Mouse (Mus musculus): ENCODE measurements around the gene Gm17455. TPM values are rescaled to one million over a fixed set of nuclear protein-coding genes. Genes with fewer than 3 reads are reported as not detected.

Gene Gm17455
- polyA plus RNA-seq, 1 experiment: 1.7 TPM

GRCm38 (mm10) chr10:60354881-60355677, 44.4 kb upstream of the Gm17455 start:
- Histone ChIP-seq H3K27me3 (ENCODE audit: control insufficient read depth, insufficient read depth, low read length) (no peaks in the 10 kb centered on the region), H3K27ac (ENCODE audit: insufficient read depth, low read length) (no peak overlapping the region), H3K4me1 (ENCODE audit: control insufficient read depth, insufficient read depth, low read length) (no peaks in the 10 kb centered on the region; the same call in 1 of the 2 replicates), H3K4me3 (replicated peaks; ENCODE audit: insufficient read depth, low read depth, low read length) (no peak overlapping the region)
- DNase-seq: no peak
- WGBS: 77% methylated on average over 11 of the region's 11 CpGs
- TF ChIP-seq CTCF (IDR thresholded peaks at IDR 0.05; ENCODE audit: borderline replicate concordance, insufficient read depth, low read depth, low read length) (no peak), POLR2A (IDR thresholded peaks at IDR 0.05; ENCODE audit: borderline replicate concordance, insufficient read depth, low read length) (no peak)

GRCm38 (mm10) chr10:60357441-60357840, 42.1 kb upstream of the Gm17455 start:
- TF ChIP-seq CTCF (IDR thresholded peaks at IDR 0.05; ENCODE audit: borderline replicate concordance, insufficient read depth, low read depth, low read length) (no peak), POLR2A (IDR thresholded peaks at IDR 0.05; ENCODE audit: borderline replicate concordance, insufficient read depth, low read length) (no peak)
- no peaks in the 10 kb centered on the region for H3K27me3 ChIP-seq (ENCODE audit: control insufficient read depth, insufficient read depth, low read length)
- no peak for DNase-seq
- no peaks in the 10 kb centered on the region; the same call in 1 of the 2 replicates for H3K4me1 ChIP-seq (ENCODE audit: control insufficient read depth, insufficient read depth, low read length)
- no peak overlapping the region for H3K4me3 ChIP-seq (replicated peaks; ENCODE audit: insufficient read depth, low read depth, low read length)
- 73% methylated on average over 4 of the region's 4 CpGs for WGBS
- H3K27ac ChIP-seq (ENCODE audit: insufficient read depth, low read length): no peak overlapping the region

GRCm38 (mm10) chr10:60357901-60358300, 41.6 kb upstream of the Gm17455 start:
- 96% methylated on average over 14 of the region's 14 CpGs for WGBS
- Histone ChIP-seq H3K27ac (ENCODE audit: insufficient read depth, low read length) (no peak overlapping the region), H3K4me1 (ENCODE audit: control insufficient read depth, insufficient read depth, low read length) (no peaks in the 10 kb centered on the region; the same call in 1 of the 2 replicates), H3K4me3 (replicated peaks; ENCODE audit: insufficient read depth, low read depth, low read length) (no peak overlapping the region), H3K27me3 (ENCODE audit: control insufficient read depth, insufficient read depth, low read length) (no peaks in the 10 kb centered on the region)
- DNase-seq: no peak
- TF ChIP-seq POLR2A (IDR thresholded peaks at IDR 0.05; ENCODE audit: borderline replicate concordance, insufficient read depth, low read length): no peak
- TF ChIP-seq CTCF (IDR thresholded peaks at IDR 0.05; ENCODE audit: borderline replicate concordance, insufficient read depth, low read depth, low read length): no peak

- Histone ChIP-seq H3K27me3 (ENCODE audit: control insufficient read depth, insufficient read depth, low read length) (no peaks in the 10 kb centered on the region), H3K27ac (ENCODE audit: insufficient read depth, low read length) (no peak overlapping the region), H3K4me3 (replicated peaks; ENCODE audit: insufficient read depth, low read depth, low read length) (no peak overlapping the region), H3K4me1 (ENCODE audit: control insufficient read depth, insufficient read depth, low read length) (no peaks in the 10 kb centered on the region; the same call in 1 of the 2 replicates)
- 54% methylated on average over 4 of the region's 4 CpGs for WGBS
- no peak for DNase-seq
- TF ChIP-seq CTCF (IDR thresholded peaks at IDR 0.05; ENCODE audit: borderline replicate concordance, insufficient read depth, low read depth, low read length) (no peak), POLR2A (IDR thresholded peaks at IDR 0.05; ENCODE audit: borderline replicate concordance, insufficient read depth, low read length) (no peak)
Observed at GRCm38 (mm10) chr10:60358776-60359175, 40.8 kb upstream of the Gm17455 start.

DNA sequence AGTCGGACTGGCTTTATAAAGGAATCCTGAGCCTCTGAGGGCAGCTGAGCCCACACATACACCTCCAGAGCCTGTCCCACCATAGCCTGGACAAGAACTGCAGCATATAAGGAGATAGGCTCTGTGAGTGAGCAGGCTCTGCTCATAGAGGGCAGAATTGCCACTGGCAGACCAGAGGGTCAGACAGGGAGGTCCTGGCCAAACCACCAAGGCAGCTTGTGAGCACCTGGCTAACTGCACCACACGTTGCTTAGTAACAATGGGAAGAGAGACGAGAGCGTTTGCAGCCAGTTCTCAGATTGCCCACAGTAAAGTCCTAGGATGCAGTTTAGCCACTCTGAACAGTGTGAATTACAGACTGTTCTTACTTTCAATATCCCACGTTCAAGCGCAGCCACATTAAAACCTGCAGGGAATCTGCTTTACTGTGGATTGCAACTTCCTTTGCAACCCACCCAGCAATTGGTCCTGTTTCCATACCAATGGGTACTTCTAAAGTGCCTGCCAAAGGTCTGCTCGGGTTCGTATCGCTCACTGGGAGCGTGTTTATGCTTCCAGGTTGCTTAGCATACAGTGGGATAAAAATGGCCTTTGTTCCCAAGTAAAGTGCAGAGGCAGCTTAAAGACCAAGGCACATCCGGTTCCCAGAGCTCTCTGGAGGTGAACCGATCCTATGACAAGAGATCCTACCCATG, 37.8 kb upstream of the Gm17455 start:
- 38% methylated on average over 12 of the region's 12 CpGs for WGBS
- DNase-seq: no peak
- Histone ChIP-seq H3K4me3 (replicated peaks; ENCODE audit: insufficient read depth, low read depth, low read length) (no peak overlapping the region), H3K27ac (ENCODE audit: insufficient read depth, low read length) (no peak overlapping the region), H3K4me1 (ENCODE audit: control insufficient read depth, insufficient read depth, low read length) (no peaks in the 10 kb centered on the region; the same call in 1 of the 2 replicates), H3K27me3 (ENCODE audit: control insufficient read depth, insufficient read depth, low read length) (no peaks in the 10 kb centered on the region)
- no peak for TF ChIP-seq POLR2A (IDR thresholded peaks at IDR 0.05; ENCODE audit: borderline replicate concordance, insufficient read depth, low read length)
- TF ChIP-seq CTCF (IDR thresholded peaks at IDR 0.05; ENCODE audit: borderline replicate concordance, insufficient read depth, low read depth, low read length): no peak

DNA sequence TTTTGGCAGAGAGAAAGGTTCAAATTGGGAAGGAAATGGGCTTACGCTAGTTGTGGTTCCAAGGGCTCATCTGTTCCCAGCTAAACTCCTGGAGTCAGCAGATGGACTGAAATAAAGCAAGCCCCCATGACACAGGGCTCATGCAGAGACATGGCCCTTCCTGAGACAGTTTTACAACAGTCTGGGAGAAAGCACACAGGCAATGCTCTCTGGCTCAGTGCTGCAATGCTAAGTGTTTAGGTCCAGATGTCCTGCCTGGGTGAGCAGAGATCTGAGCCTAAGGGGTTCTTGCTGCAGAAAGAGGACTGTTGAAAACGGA, 37.3 kb upstream of the Gm17455 start:
- Histone ChIP-seq H3K27ac (ENCODE audit: insufficient read depth, low read length) (no peak overlapping the region), H3K4me3 (replicated peaks; ENCODE audit: insufficient read depth, low read depth, low read length) (no peak overlapping the region), H3K4me1 (ENCODE audit: control insufficient read depth, insufficient read depth, low read length) (no peaks in the 10 kb centered on the region; the same call in 1 of the 2 replicates), H3K27me3 (ENCODE audit: control insufficient read depth, insufficient read depth, low read length) (no peaks in the 10 kb centered on the region)
- 20% methylated on average over 2 of the region's 2 CpGs for WGBS
- no peak for DNase-seq
- TF ChIP-seq POLR2A (IDR thresholded peaks at IDR 0.05; ENCODE audit: borderline replicate concordance, insufficient read depth, low read length): no peak
- no peak for TF ChIP-seq CTCF (IDR thresholded peaks at IDR 0.05; ENCODE audit: borderline replicate concordance, insufficient read depth, low read depth, low read length)

GRCm38 (mm10) chr10:60363426-60363825, 36.1 kb upstream of the Gm17455 start:
- Histone ChIP-seq H3K4me3 (replicated peaks; ENCODE audit: insufficient read depth, low read depth, low read length) (no peak overlapping the region), H3K27me3 (ENCODE audit: control insufficient read depth, insufficient read depth, low read length) (no peaks in the 10 kb centered on the region), H3K4me1 (ENCODE audit: control insufficient read depth, insufficient read depth, low read length) (no peaks in the 10 kb centered on the region; the same call in 1 of the 2 replicates), H3K27ac (ENCODE audit: insufficient read depth, low read length) (no peak overlapping the region)
- TF ChIP-seq CTCF (IDR thresholded peaks at IDR 0.05; ENCODE audit: borderline replicate concordance, insufficient read depth, low read depth, low read length) (no peak), POLR2A (IDR thresholded peaks at IDR 0.05; ENCODE audit: borderline replicate concordance, insufficient read depth, low read length) (no peak)
- DNase-seq: no peak
- 80% methylated on average over 6 of the region's 6 CpGs for WGBS
